Mouse (Mus musculus) G1E (cell line): ENCODE measurements at regions not wholly inside any gene's neighbourhood (a gene's known extent, or its start where the extent isn't known, plus 50 kb on each side); places are given as distances from the start of the nearest gene placed in this dataset.
A peak's percentile ranks its signal among the peaks of the same experiment; 100 is the strongest.

Source experiments
- ATAC-seq: 2 replicates; pipeline ENCODE4 v1.8.0; 2016; ENCODE audit warnings: mild to moderate bottlenecking; ENCODE audit not compliant: insufficient number of reproducible peaks, poor library complexity, low FRiP score, severe bottlenecking; ENCODE audit errors: extremely low read depth
- DNase-seq: peaks from one replicate; pipeline ENCODE4 v3.0.0; 2012; ENCODE audit warnings: low spot score
- H3K27me3 ChIP-seq: 2 replicates; pipeline ENCODE4 v1.6.1; 2012; ENCODE audit warnings: mild to moderate bottlenecking, low read length, inconsistent platforms; ENCODE audit not compliant: insufficient read depth
- H3K36me3 ChIP-seq: replicated peaks from 2 replicates; pipeline ENCODE3; 2012; ENCODE audit warnings: mild to moderate bottlenecking, inconsistent platforms
- H3K4me1 ChIP-seq: 2 replicates; pipeline ENCODE4 v1.6.1; 2012; ENCODE audit warnings: low read depth, low read length, inconsistent platforms, mixed read lengths; ENCODE audit not compliant: insufficient read depth
- H3K4me3 ChIP-seq: 2 replicates; pipeline ENCODE4 v1.5.1; 2012; ENCODE audit warnings: low read depth, mild to moderate bottlenecking, inconsistent platforms, low read length, moderate library complexity, mixed read lengths
- H3K9me3 ChIP-seq: replicated peaks from 2 replicates; pipeline ENCODE4 v1.6.1; 2012; ENCODE audit warnings: inconsistent platforms
- CTCF ChIP-seq: IDR thresholded peaks from 2 replicates; pipeline ENCODE4 v1.5.1; 2012; ENCODE audit warnings: low read depth, low read length, inconsistent platforms, mixed read lengths
- GATA1 ChIP-seq: IDR thresholded peaks from 2 replicates; pipeline ENCODE4 v1.6.1; 2012; ENCODE audit warnings: borderline replicate concordance, low read length, inconsistent platforms, mixed read lengths
- GATA2 ChIP-seq: IDR thresholded peaks from 2 replicates; pipeline ENCODE4 v1.6.1; 2012; ENCODE audit warnings: low read depth, low read length, inconsistent platforms, borderline replicate concordance
- POLR2AphosphoS5 ChIP-seq: IDR thresholded peaks from 2 replicates; pipeline ENCODE4 v1.6.1; 2012; ENCODE audit warnings: low read depth, low read length, inconsistent platforms; ENCODE audit not compliant: insufficient replicate concordance
- TAL1 ChIP-seq: conservative IDR thresholded peaks from 2 replicates; pipeline ENCODE4 v1.6.1; 2012; ENCODE audit warnings: low read depth, low read length, inconsistent platforms, mixed read lengths

DNA sequence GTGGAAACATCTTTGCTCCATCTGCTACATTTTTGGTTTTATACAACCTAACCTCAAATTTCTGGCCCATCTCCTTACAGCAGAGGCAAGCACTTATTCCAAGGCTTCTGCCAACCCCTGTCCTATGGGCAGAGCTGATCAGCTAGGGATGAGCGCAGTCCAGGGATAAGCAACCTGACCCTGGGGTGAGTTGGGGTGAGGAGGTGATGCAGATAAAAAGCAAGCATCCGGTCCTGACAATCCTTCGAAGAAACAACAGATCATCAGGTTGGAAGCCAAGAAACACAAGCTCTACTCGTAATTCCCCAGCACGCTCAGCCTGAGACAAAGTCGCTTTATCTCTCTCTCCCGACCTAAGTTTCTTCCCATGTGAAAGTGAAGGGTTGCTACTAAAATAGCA lies 194.9 kb upstream of the Lyplal1 start:
- no peaks in the 10 kb centered on the region for H3K27me3 ChIP-seq
- TF ChIP-seq TAL1 (no peak), GATA1 (no peak), GATA2 (no peak), CTCF (no peak)
- no peak for DNase-seq
- no peak overlapping the region for H3K4me3 ChIP-seq
- no peaks in the 10 kb centered on the region for H3K36me3 ChIP-seq
- ATAC-seq, result no peak
- H3K4me1 ChIP-seq, result no peaks in the 10 kb centered on the region
- peaks cover 25% of the 10 kb centered on the region for H3K9me3 ChIP-seq

DNA sequence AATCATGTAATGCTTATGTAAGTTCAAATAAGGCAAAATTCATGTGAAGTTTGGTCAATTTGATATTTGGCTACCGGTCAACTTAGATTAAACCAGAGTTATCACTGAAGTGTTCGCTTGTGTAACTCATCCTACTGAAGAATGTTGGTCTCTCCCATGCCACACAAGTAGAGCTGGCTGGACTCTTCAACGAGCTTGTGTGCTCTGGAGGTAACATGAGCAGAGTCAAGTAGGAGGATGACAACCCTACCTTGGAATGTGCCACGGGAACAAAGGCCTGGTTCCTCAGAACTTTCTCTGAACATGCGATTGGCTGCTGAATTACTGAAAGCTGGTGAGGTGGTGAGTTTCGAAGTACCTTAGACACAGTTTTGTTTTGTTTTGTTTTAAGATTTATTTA lies 190.5 kb upstream of the Lyplal1 start:
- TF ChIP-seq POLR2AphosphoS5 (no peak), TAL1 (no peak), GATA1 (no peak), CTCF (no peak), GATA2 (no peak)
- no peaks in the 10 kb centered on the region for H3K27me3 ChIP-seq
- H3K4me1 ChIP-seq, result no peaks in the 10 kb centered on the region
- DNase-seq (no peak), ATAC-seq (no peak)
- H3K9me3 ChIP-seq, result peaks cover 24% of the 10 kb centered on the region
- H3K4me3 ChIP-seq, result no peak overlapping the region
- H3K36me3 ChIP-seq, result no peaks in the 10 kb centered on the region

DNA sequence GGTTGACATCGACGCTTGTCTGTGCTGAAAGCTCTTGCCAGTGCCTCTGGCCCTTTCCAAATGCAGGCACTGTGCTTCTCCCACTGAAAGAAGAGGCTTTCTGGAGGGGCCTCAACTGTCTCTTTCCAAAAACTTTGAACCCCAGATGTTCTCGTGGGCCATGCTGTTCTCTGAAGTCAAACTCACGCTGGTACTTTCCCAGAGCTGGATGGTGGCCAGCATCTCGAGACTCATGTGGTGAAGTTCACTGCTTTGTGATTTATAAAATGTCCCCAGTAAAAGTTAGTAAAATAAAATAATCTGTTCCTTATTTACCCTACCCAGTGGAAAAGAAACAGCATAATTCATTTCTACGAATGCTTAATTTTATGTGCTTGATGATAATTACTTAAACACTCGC lies 180.4 kb upstream of the Lyplal1 start:
- H3K9me3 ChIP-seq, result peaks cover 11% of the 10 kb centered on the region
- no peaks in the 10 kb centered on the region for H3K4me1 ChIP-seq
- TF ChIP-seq GATA2 (no peak), GATA1 (no peak)
- no peaks in the 10 kb centered on the region for H3K27me3 ChIP-seq
- H3K4me3 ChIP-seq, result no peak overlapping the region
- ATAC-seq, result no peak
- no peak for DNase-seq
- H3K36me3 ChIP-seq, result no peaks in the 10 kb centered on the region

DNA sequence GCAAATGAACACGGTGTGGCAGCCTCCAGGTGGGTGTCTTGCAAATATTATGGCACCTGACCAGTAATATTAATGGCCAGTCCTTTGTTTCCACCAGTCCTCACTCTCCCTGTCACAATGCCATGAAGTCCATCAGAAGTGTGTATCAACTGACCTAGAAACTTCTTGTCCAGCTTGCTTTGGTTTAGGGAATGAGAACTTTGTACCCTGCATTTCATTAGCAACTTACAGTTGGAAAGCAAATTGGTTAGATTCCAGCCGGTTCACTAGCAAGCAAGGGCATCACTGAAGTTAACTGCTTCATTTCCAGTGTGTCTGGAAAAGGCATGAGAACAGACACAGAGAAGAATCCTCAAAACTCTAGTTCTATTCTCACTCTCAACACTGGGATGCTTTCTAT lies 178.1 kb upstream of the Lyplal1 start:
- no peaks in the 10 kb centered on the region for H3K4me1 ChIP-seq
- peaks cover 14% of the 10 kb centered on the region for H3K9me3 ChIP-seq
- H3K36me3 ChIP-seq, result no peaks in the 10 kb centered on the region
- ATAC-seq (no peak), DNase-seq (no peak)
- no peak overlapping the region for H3K4me3 ChIP-seq
- no peaks in the 10 kb centered on the region for H3K27me3 ChIP-seq
- TF ChIP-seq POLR2AphosphoS5, result no peak
- TF ChIP-seq GATA1, result no peak
- no peak for TF ChIP-seq CTCF
- no peak for TF ChIP-seq TAL1
- TF ChIP-seq GATA2, result no peak

DNA sequence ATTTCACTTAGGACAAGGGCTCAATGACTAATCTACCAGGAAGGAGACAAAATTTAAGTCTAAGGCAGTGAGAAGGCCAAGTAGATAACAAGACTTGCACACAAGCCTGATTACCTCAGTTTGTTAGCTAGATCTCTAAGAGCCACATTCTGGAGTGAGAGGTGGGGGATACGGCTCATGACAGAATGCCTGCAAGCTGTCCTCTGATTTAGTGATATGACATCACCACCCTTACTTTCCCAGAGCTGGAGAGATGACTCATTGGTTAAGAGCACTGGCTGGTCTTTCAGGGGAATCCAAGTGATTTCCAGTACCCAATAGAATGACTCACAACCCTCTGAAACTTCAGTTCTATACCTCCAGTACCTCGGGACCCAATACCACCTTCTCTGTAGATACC lies 177.5 kb upstream of the Lyplal1 start:
- H3K9me3 ChIP-seq, result peaks cover 14% of the 10 kb centered on the region
- ATAC-seq (no peak), DNase-seq (no peak)
- H3K4me1 ChIP-seq, result no peaks in the 10 kb centered on the region
- H3K4me3 ChIP-seq, result no peak overlapping the region
- no peak for TF ChIP-seq GATA2
- no peak for TF ChIP-seq POLR2AphosphoS5
- no peak for TF ChIP-seq CTCF
- no peak for TF ChIP-seq GATA1
- TF ChIP-seq TAL1, result no peak
- H3K36me3 ChIP-seq, result no peaks in the 10 kb centered on the region
- H3K27me3 ChIP-seq, result no peaks in the 10 kb centered on the region

DNA sequence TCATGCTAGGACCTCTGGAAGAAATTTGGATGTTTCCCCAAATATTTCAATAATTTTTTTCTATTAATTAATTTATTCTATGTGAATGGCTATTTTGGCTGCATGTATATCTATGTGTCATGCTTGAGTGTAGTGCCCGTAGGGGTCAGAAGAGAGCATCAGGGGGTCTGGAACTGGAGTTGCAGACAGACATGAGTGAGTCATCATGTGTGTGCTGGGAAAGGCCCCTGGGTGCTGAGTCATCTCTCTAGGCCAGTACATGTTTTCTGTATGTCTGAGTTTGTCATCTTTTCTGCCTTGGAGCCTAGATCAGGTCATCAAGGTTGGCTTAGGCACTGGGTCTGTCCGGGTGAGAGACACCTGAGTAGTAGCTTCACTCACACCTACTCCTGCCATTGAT lies 172.0 kb upstream of the Lyplal1 start:
- Histone ChIP-seq H3K9me3 (peaks cover 13% of the 10 kb centered on the region), H3K4me1 (no peaks in the 10 kb centered on the region), H3K27me3 (no peaks in the 10 kb centered on the region), H3K4me3 (no peak overlapping the region), H3K36me3 (no peaks in the 10 kb centered on the region)
- DNase-seq, result no peak
- TF ChIP-seq TAL1, result no peak
- no peak for TF ChIP-seq CTCF
- no peak for TF ChIP-seq GATA2
- TF ChIP-seq GATA1, result no peak
- TF ChIP-seq POLR2AphosphoS5, result no peak
- ATAC-seq, result peak; percentile 64

DNA sequence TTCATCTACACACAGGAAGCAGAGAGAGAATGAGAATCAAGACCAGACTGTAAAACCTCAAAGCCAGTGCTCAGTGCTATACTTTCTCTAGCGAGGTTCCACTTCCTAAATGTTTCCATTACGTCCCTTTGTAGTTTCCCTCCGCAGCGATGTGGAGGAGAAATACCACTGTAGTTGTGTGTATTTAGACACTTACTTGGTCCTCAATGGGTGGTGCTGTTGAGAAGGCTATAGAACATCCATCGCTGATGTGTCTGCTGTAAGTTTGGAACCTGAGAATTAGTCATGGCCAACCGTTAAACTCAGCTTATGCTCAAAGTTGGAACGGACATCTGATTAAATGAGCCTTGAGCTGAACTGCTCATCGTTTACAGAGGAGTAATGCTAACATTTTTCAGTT lies 170.7 kb upstream of the Lyplal1 start:
- peaks cover 13% of the 10 kb centered on the region for H3K9me3 ChIP-seq
- no peak for TF ChIP-seq GATA1
- no peak for TF ChIP-seq CTCF
- no peak for TF ChIP-seq POLR2AphosphoS5
- no peak for TF ChIP-seq GATA2
- TF ChIP-seq TAL1, result no peak
- no peaks in the 10 kb centered on the region for H3K36me3 ChIP-seq
- no peaks in the 10 kb centered on the region for H3K27me3 ChIP-seq
- H3K4me3 ChIP-seq, result no peak overlapping the region
- H3K4me1 ChIP-seq, result no peaks in the 10 kb centered on the region
- DNase-seq, result no peak
- no peak for ATAC-seq
